Mouse (Mus musculus): ENCODE data around the gene Kif1c.

DNA sequence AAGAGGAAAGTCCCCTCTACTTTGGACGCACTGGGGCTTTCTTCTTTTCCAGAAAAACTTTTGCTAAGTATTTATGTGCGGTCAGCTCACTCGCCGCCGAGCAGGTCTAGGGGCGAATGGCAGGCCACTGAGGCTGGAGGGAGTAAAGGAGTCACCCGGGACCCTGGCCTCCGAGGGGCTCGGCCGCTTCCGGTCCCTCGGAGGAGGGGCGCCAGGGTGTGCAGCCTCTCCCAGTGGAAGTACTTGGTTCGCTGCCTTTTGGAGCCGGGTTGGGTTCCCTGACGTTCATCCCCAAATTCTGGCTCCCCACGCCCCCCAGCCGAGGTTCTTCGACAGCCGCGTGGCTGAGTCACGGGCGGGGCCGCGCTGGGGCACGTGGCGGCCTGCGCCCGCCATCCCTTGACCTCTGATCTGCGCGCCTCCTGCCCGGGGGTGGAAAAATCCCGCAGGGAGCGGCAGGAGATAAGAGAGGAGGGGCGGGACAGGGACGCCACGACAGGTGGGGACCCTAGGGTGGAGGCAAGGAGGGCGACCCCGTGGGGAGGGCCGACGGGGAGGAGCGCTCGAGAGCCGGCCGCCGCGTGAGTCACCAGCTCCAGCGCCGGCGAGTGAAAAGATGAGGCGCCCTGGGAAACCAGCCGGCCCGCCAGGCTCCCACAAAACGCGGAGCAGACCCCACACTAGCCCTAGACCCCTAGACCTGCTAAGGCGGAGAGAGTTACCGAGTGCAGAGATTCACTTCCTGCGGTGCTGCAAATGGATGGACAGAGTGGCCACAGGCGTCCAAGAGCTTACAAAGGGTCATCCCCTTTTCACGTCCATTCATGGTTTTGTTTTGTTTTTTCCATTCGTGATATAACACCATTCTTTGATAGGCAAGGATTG, 44.5 kb upstream of the Kif1c start:
- TF ChIP-seq GATA1 (IDR thresholded peaks at IDR 0.05; ENCODE audit: low read length) (no peak), TAL1 (IDR thresholded peaks at IDR 0.05; ENCODE audit: low read length) (no peak)
